Mouse (Mus musculus): ENCODE measurements around the gene Sp1. TPM values are rescaled to one million over a fixed set of nuclear protein-coding genes. Genes with fewer than 3 reads are reported as not detected.

Sp1 gene
- polyA plus RNA-seq, 1 experiment from 2014 or later: 7.4 TPM

DNA sequence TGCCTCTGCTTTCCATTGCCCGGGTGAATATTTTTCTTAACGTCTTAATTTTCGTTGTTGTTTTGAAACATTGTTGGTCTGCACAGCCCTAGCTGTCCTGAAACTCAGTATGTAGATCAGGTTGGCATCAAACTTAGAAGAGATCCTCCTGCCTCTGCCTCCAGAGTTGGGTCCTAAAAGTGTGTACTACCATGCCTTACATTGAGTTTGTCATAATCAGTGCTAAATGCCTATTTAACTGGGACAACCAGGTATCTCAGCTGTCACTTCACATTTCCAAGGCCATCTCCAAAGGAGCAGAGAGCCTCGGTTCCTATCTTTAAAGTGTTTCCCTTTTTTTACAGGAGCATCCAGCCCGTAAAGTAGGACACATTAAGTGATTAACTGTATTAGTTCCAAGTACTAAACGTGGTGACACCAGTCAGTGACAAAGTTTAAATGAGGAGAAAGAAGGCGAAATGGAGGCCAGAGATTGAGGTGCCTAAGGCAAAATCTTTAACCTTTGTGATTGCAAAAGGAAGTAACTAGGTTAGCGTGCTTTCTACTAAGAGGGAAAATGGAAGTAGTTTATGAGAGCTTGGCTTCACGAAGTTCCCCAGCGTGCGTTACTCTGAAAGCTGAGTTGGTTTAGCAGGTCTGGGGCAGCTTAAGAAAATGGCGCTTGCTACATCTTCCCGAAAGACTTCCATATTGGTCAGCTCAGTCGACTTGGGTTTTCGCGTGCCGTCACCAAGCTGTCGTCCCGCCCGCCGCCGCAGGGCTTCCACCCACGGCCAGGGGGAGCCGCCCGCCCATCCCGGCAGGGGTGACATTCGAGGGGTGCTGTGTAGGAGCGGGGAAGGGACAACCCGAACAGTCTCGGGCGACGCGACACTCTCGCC, 1.1 kb upstream of the Sp1 start:
- Histone ChIP-seq H3K36me3 (ENCODE audit: control insufficient read depth, insufficient read depth, low read length) (peaks cover 20% of the 10 kb centered on the region), H3K27me3 (ENCODE audit: control insufficient read depth, insufficient read depth, low read length) (no peaks in the 10 kb centered on the region), H3K9ac (replicated peaks; ENCODE audit: low read length) (peak overlapping the region; percentile 67), H3K4me1 (ENCODE audit: control insufficient read depth, insufficient read depth, low read length) (peaks cover 18% of the 10 kb centered on the region), H3K9me3 (ENCODE audit: control insufficient read depth, low read length) (no peaks in the 10 kb centered on the region), H3K27ac (replicated peaks; ENCODE audit: low read depth, low read length) (peak overlapping the region; percentile 99), H3K4me3 (replicated peaks; ENCODE audit: low read depth, low read length) (peak overlapping the region; percentile 57), H3K4me2 (ENCODE audit: low read length) (peak overlapping the region; percentile 70)
- 16% methylated on average over 34 of the region's 34 CpGs for WGBS
- no peak for DNase-seq
- no peak; the same call in 1 of the 2 replicates for ATAC-seq (ENCODE audit: low FRiP score, low TSS enrichment)

DNA sequence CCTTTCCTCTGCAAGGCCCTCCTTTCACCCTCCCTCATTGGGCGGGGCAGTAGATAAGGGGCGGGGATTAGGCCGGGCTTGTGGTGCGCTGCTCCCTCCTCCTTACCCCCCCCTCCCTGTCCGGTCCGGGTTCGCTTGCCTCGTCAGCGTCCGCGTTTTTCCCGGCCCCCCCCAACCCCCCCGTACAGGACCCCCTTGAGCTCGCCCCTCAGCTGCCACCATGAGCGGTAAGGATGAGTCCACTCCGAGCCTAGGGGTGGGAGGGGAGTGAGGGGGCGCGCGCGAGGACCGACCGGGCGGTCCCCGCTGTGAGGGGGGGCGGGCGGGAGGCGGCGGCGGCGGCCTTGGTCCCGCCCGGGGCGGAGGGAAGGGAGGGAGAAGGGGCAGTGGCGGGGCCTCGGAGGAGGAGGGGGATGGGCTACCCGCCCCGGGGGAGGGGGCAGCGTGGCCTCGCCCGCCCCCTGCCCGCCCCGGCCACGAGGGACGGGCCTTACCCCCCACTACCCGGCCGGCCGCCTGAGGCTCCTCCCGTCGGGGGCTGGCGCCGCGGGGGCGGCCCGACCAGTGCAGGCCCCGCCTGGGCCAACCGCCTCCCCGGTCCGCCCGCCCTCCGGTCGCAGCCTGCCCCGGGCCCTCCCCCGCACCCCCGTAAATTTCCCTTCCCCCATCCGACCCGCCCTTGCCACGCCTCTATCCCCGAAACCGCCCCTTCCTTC, 411 bp downstream of the Sp1 start:
- peaks cover 3% of the 10 kb centered on the region; the same call in 1 of the 2 replicates for H3K9me3 ChIP-seq (ENCODE audit: control insufficient read depth, low read length)
- ATAC-seq (ENCODE audit: low FRiP score, low TSS enrichment) (0 out of 2 replicates have a peak, but pooled peaks have one; percentile 0), DNase-seq (peak; percentile 74)
- H3K9ac ChIP-seq (replicated peaks; ENCODE audit: low read length): peak overlapping the region; percentile 87
- H3K4me2 ChIP-seq (ENCODE audit: low read length): peak overlapping the region; percentile 62
- H3K36me3 ChIP-seq (ENCODE audit: control insufficient read depth, insufficient read depth, low read length): peaks cover 33% of the 10 kb centered on the region
- peaks cover 28% of the 10 kb centered on the region for H3K4me1 ChIP-seq (ENCODE audit: control insufficient read depth, insufficient read depth, low read length)
- peak overlapping the region; percentile 79 for H3K4me3 ChIP-seq (replicated peaks; ENCODE audit: low read depth, low read length)
- under 1% methylated on average over 35 of the region's 69 CpGs for WGBS
- peak overlapping the region; percentile 83 for H3K27ac ChIP-seq (replicated peaks; ENCODE audit: low read depth, low read length)
- H3K27me3 ChIP-seq (ENCODE audit: control insufficient read depth, insufficient read depth, low read length): no peaks in the 10 kb centered on the region

DNA sequence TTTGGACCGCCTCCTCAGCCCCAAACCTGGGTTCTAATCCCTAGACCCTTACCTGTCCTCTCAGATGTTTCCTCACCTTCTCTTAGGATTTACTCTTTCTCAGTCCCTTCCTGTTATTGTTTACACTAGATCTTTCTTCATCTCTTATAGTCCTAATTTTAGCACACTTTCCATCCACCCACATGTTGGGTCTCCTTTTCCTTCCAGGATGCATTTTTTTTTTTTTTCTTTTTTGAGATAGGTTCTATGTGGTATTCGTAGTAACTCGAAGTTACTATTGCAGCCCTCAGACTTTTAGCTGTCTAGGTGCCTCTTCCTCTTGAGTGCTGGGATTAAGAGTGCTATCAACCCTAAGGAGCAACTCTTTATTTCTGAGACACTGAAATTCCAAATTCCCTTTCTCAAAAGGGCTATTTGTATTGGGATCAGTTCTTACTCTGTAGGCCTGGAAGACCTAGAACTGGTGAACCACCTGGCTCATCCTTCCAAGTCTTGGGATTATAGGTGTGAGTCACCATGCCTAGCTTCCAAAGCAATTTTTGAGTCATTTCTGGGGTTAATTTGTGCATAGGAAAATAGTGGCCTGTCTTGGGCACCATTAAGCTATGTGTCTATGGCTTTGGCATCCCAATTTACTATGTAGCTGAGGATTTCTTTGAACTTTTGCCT, 1.1 kb downstream of the Sp1 start:
- H3K4me2 ChIP-seq (ENCODE audit: low read length): peak overlapping the region; percentile 62
- H3K9ac ChIP-seq (replicated peaks; ENCODE audit: low read length): peak overlapping the region; percentile 87
- H3K36me3 ChIP-seq (ENCODE audit: control insufficient read depth, insufficient read depth, low read length): peaks cover 38% of the 10 kb centered on the region
- WGBS: 28% methylated on average over 3 of the region's 3 CpGs
- peak overlapping the region; percentile 79 for H3K4me3 ChIP-seq (replicated peaks; ENCODE audit: low read depth, low read length)
- H3K27me3 ChIP-seq (ENCODE audit: control insufficient read depth, insufficient read depth, low read length): no peaks in the 10 kb centered on the region
- no peak for DNase-seq
- no peak for ATAC-seq (ENCODE audit: low FRiP score, low TSS enrichment)
- H3K27ac ChIP-seq (replicated peaks; ENCODE audit: low read depth, low read length): peak overlapping the region; percentile 83
- H3K9me3 ChIP-seq (ENCODE audit: control insufficient read depth, low read length): peaks cover 3% of the 10 kb centered on the region; the same call in 1 of the 2 replicates
- H3K4me1 ChIP-seq (ENCODE audit: control insufficient read depth, insufficient read depth, low read length): peaks cover 32% of the 10 kb centered on the region

DNA sequence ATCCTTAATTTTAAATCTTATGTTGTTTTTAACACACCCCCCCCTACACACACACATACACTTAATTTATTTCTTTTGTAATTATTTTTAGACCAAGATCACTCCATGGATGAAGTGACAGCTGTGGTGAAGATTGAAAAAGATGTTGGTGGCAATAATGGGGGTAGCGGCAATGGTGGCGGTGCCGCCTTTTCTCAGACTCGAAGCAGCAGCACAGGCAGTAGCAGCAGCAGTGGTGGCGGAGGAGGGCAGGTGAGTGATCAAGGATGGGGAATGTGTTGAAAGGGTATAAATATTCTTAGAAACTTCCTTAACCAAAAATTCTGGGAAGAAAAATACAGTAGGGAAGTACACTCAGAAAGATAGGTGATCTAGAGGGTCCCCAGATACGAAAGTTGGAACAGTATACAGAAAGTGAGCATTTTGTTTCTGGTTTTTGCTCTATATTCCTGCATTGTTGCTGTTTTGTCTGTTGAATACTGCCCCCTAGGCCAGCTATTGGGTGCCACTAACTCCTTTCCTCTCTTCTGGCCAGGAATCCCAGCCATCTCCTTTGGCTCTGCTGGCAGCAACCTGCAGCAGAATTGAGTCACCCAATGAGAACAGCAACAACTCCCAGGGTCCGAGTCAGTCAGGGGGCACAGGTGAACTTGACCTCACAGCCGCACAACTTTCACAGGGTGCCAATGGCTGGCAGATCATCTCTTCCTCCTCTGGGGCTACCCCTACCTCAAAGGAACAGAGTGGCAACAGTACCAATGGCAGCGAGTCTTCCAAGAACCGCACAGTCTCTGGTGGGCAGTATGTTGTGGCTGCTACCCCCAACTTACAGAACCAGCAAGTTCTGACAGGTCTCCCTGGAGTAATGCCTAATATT, 2.0 kb downstream of the Sp1 start:
- no peak overlapping the region for H3K4me3 ChIP-seq (replicated peaks; ENCODE audit: low read depth, low read length)
- ATAC-seq (ENCODE audit: low FRiP score, low TSS enrichment): no peak
- H3K9me3 ChIP-seq (ENCODE audit: control insufficient read depth, low read length): peaks cover 3% of the 10 kb centered on the region; the same call in 1 of the 2 replicates
- no peak overlapping the region for H3K27ac ChIP-seq (replicated peaks; ENCODE audit: low read depth, low read length)
- H3K36me3 ChIP-seq (ENCODE audit: control insufficient read depth, insufficient read depth, low read length): peaks cover 46% of the 10 kb centered on the region
- DNase-seq: no peak
- H3K9ac ChIP-seq (replicated peaks; ENCODE audit: low read length): no peak overlapping the region
- WGBS: 94% methylated on average over 10 of the region's 10 CpGs
- no peaks in the 10 kb centered on the region for H3K27me3 ChIP-seq (ENCODE audit: control insufficient read depth, insufficient read depth, low read length)
- peak overlapping the region; percentile 62 for H3K4me2 ChIP-seq (ENCODE audit: low read length)
- peaks cover 32% of the 10 kb centered on the region for H3K4me1 ChIP-seq (ENCODE audit: control insufficient read depth, insufficient read depth, low read length)

DNA sequence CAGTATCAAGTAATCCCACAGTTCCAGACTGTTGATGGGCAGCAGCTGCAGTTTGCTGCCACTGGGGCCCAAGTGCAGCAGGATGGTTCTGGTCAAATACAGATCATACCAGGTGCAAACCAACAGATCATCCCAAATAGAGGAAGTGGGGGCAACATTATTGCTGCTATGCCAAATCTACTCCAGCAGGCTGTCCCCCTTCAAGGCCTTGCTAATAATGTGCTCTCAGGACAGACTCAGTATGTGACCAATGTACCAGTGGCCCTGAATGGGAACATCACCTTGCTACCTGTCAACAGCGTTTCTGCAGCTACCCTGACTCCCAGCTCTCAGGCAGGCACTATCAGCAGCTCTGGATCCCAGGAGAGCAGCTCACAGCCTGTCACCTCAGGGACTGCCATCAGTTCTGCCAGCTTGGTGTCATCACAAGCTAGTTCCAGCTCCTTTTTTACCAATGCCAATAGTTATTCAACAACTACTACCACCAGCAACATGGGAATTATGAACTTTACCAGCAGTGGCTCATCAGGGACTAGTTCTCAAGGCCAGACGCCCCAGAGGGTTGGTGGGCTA, 2.7 kb downstream of the Sp1 start:
- H3K36me3 ChIP-seq (ENCODE audit: control insufficient read depth, insufficient read depth, low read length): peaks cover 51% of the 10 kb centered on the region
- peaks cover 32% of the 10 kb centered on the region for H3K4me1 ChIP-seq (ENCODE audit: control insufficient read depth, insufficient read depth, low read length)

DNA sequence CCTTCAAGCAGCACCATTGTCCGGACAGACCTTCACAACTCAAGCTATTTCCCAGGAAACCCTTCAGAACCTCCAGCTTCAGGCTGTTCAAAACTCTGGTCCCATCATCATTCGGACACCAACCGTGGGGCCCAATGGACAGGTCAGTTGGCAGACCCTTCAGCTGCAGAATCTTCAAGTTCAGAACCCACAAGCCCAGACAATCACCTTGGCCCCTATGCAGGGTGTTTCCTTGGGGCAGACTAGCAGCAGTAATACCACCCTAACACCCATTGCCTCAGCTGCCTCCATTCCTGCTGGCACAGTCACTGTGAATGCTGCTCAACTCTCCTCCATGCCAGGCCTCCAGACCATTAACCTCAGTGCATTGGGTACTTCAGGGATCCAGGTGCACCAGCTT, 3.3 kb downstream of the Sp1 start:
- DNase-seq (no peak), ATAC-seq (ENCODE audit: low FRiP score, low TSS enrichment) (no peak)
- 97% methylated on average over 3 of the region's 3 CpGs for WGBS
- Histone ChIP-seq H3K4me1 (ENCODE audit: control insufficient read depth, insufficient read depth, low read length) (peaks cover 32% of the 10 kb centered on the region), H3K9ac (replicated peaks; ENCODE audit: low read length) (peak overlapping the region; percentile 12; the same call in 1 of the 2 replicates), H3K9me3 (ENCODE audit: control insufficient read depth, low read length) (peaks cover 3% of the 10 kb centered on the region; the same call in 1 of the 2 replicates), H3K36me3 (ENCODE audit: control insufficient read depth, insufficient read depth, low read length) (peaks cover 51% of the 10 kb centered on the region), H3K27me3 (ENCODE audit: control insufficient read depth, insufficient read depth, low read length) (no peaks in the 10 kb centered on the region), H3K4me3 (replicated peaks; ENCODE audit: low read depth, low read length) (no peak overlapping the region), H3K27ac (replicated peaks; ENCODE audit: low read depth, low read length) (no peak overlapping the region), H3K4me2 (ENCODE audit: low read length) (peak overlapping the region; percentile 37)

More for the DNA sequence above, 2.7 kb downstream of the Sp1 start:
- WGBS: 89% methylated on average over 2 of the region's 2 CpGs
- peaks cover 3% of the 10 kb centered on the region; the same call in 1 of the 2 replicates for H3K9me3 ChIP-seq (ENCODE audit: control insufficient read depth, low read length)
- no peak for ATAC-seq (ENCODE audit: low FRiP score, low TSS enrichment)
- no peaks in the 10 kb centered on the region for H3K27me3 ChIP-seq (ENCODE audit: control insufficient read depth, insufficient read depth, low read length)
- H3K27ac ChIP-seq (replicated peaks; ENCODE audit: low read depth, low read length): no peak overlapping the region
- no peak overlapping the region for H3K4me3 ChIP-seq (replicated peaks; ENCODE audit: low read depth, low read length)
- H3K9ac ChIP-seq (replicated peaks; ENCODE audit: low read length): peak overlapping the region; percentile 12; the same call in 1 of the 2 replicates
- H3K4me2 ChIP-seq (ENCODE audit: low read length): 0 out of 2 replicates have a peak overlapping the region, but pooled peaks have one; percentile 12
- no peak for DNase-seq

DNA sequence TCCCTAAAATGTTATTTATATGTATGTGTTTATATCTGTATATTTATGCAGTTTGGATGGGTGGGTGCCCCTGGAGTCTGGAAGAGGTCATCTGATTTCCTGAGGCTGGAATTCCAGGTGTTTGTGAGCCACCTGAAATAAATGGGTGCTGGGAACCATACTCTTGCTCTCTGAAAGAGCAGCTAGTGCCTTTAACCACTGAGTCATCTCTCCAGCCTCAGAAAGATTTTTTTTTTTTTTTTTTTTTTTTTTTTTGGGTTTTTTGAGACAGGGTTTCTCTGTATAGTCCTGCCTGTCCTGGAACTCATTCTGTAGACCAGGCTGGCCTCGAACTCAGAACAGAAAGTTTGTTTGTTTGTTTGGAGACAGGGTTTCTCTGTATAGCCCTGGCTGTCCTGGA, 5.1 kb downstream of the Sp1 start:
- H3K4me2 ChIP-seq (ENCODE audit: low read length): peak overlapping the region; percentile 37
- H3K9ac ChIP-seq (replicated peaks; ENCODE audit: low read length): no peak overlapping the region
- no peak for ATAC-seq (ENCODE audit: low FRiP score, low TSS enrichment)
- H3K27me3 ChIP-seq (ENCODE audit: control insufficient read depth, insufficient read depth, low read length): no peaks in the 10 kb centered on the region
- WGBS: 96% methylated on average over 1 of the region's 1 CpGs
- peaks cover 51% of the 10 kb centered on the region for H3K36me3 ChIP-seq (ENCODE audit: control insufficient read depth, insufficient read depth, low read length)
- no peak for DNase-seq
- H3K27ac ChIP-seq (replicated peaks; ENCODE audit: low read depth, low read length): no peak overlapping the region
- peaks cover 32% of the 10 kb centered on the region for H3K4me1 ChIP-seq (ENCODE audit: control insufficient read depth, insufficient read depth, low read length)
- peaks cover 3% of the 10 kb centered on the region; the same call in 1 of the 2 replicates for H3K9me3 ChIP-seq (ENCODE audit: control insufficient read depth, low read length)
- H3K4me3 ChIP-seq (replicated peaks; ENCODE audit: low read depth, low read length): no peak overlapping the region
